Mouse (Mus musculus): ENCODE results near the gene P4ha2.

The P4ha2 gene

GRCm38 (mm10) chr11:54100045-54100691, at the start of gene P4ha2:
P4ha2 (plus strand) TSS chr11:54100095.
- no peak for DNase-seq (ENCODE audit: low read depth, low spot score)

- no peak for DNase-seq (ENCODE audit: low read depth, low spot score)
These were observed 49.7 kb upstream of the P4ha2 start for GRCm38 (mm10) chr11:54050205-54050604.

- no peak for DNase-seq (ENCODE audit: low read depth, low spot score)
These were observed 48.7 kb upstream of the P4ha2 start for GRCm38 (mm10) chr11:54051161-54051560.

- no peak for DNase-seq (ENCODE audit: low read depth, low spot score)
These were observed 47.8 kb upstream of the P4ha2 start for GRCm38 (mm10) chr11:54052128-54052527.

GRCm38 (mm10) chr11:54053090-54053489, 46.8 kb upstream of the P4ha2 start:
- DNase-seq (ENCODE audit: low read depth, low spot score): no peak

GRCm38 (mm10) chr11:54054257-54054656, 45.6 kb upstream of the P4ha2 start:
- peak; percentile 70 for DNase-seq (ENCODE audit: low read depth, low spot score)

- DNase-seq (ENCODE audit: low read depth, low spot score): peak; percentile 28
These were observed 43.8 kb upstream of the P4ha2 start for GRCm38 (mm10) chr11:54056132-54056531.

- no peak for DNase-seq (ENCODE audit: low read depth, low spot score)
These were observed 42.5 kb upstream of the P4ha2 start for GRCm38 (mm10) chr11:54057428-54057827.

GRCm38 (mm10) chr11:54058056-54058617, 41.8 kb upstream of the P4ha2 start:
- DNase-seq (ENCODE audit: low read depth, low spot score): no peak

- no peak for DNase-seq (ENCODE audit: low read depth, low spot score)
These were observed 41.3 kb upstream of the P4ha2 start for GRCm38 (mm10) chr11:54058643-54059042.

- DNase-seq (ENCODE audit: low read depth, low spot score): no peak
These were observed 40.4 kb upstream of the P4ha2 start for GRCm38 (mm10) chr11:54059526-54059925.

- no peak for DNase-seq (ENCODE audit: low read depth, low spot score)
These were observed 39.6 kb upstream of the P4ha2 start for GRCm38 (mm10) chr11:54060316-54060715.

GRCm38 (mm10) chr11:54062086-54062752, 37.7 kb upstream of the P4ha2 start:
- DNase-seq (ENCODE audit: low read depth, low spot score): no peak

GRCm38 (mm10) chr11:54062753-54063471, 37.0 kb upstream of the P4ha2 start:
- DNase-seq (ENCODE audit: low read depth, low spot score): no peak

GRCm38 (mm10) chr11:54063472-54063775, 36.5 kb upstream of the P4ha2 start:
- no peak for DNase-seq (ENCODE audit: low read depth, low spot score)

GRCm38 (mm10) chr11:54064412-54064978, 35.4 kb upstream of the P4ha2 start:
- DNase-seq (ENCODE audit: low read depth, low spot score): no peak

GRCm38 (mm10) chr11:54065106-54065914, 34.6 kb upstream of the P4ha2 start:
- DNase-seq (ENCODE audit: low read depth, low spot score): no peak

- DNase-seq (ENCODE audit: low read depth, low spot score): no peak
These were observed 34.0 kb upstream of the P4ha2 start for GRCm38 (mm10) chr11:54065915-54066178.

GRCm38 (mm10) chr11:54066400-54066799, 33.5 kb upstream of the P4ha2 start:
- no peak for DNase-seq (ENCODE audit: low read depth, low spot score)

- DNase-seq (ENCODE audit: low read depth, low spot score): no peak
These were observed 32.4 kb upstream of the P4ha2 start for GRCm38 (mm10) chr11:54067318-54067995.

GRCm38 (mm10) chr11:54067996-54068519, 31.8 kb upstream of the P4ha2 start:
- DNase-seq (ENCODE audit: low read depth, low spot score): no peak
